Mouse (Mus musculus): ENCODE data around the gene Cyp2d9. TPM values are rescaled to one million over a fixed set of nuclear protein-coding genes. Genes with fewer than 3 reads are reported as not detected.

Cyp2d9 gene
- 0.19 TPM in 1 of 2 replicates, not detected in the other for polyA plus RNA-seq (2015; fragmentation: Nextera tagmentation; extraction: Ambion mirVana)

DNA sequence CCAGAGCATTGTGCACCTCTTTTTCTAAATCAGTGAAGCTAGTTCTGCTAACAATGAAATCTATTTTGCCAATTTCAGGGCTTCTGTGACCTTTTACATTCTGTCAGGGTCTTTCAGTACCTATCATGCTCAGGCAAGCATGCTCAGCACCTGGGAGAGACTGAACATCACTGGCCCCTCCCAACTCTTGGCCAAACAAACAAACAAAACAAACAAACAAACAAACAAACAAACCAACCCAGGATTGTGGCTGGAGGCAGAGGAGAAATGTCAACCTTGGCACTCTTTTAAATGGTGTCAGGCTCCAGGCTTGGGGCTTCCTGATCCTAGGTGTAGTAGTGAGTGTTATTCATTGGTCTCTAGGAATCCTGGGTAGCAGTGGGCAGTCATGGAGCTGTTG lies at the start of gene Cyp2d9:
Gene Cyp2d9, plus strand, starts transcription at position 301 of the 400 bp plus-strand sequence.

DNA sequence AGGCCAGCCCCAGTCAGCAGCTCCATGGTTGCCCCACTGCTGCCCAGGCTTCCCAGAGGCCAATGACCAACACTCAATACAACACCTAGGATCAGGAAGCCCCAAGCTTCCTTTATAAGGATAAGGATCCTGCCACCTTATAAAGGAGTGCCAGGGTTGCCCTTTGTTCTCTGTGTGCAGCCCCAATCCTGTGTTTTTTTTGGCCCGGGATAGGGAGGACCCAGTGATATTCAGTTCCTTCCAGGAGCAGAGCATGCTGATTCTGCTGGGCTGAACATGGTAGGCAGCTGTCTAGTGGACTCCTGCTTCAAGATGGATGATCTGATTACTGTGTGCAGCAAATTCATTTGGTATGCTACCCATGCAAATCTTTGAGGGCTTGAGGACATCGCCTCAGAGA lies 39.3 kb upstream of the Cyp2d9 start, which contains the start of gene Cyp2d11:
Gene Cyp2d11, minus strand, starts transcription at position 101 of the 400 bp plus-strand sequence.

DNA sequence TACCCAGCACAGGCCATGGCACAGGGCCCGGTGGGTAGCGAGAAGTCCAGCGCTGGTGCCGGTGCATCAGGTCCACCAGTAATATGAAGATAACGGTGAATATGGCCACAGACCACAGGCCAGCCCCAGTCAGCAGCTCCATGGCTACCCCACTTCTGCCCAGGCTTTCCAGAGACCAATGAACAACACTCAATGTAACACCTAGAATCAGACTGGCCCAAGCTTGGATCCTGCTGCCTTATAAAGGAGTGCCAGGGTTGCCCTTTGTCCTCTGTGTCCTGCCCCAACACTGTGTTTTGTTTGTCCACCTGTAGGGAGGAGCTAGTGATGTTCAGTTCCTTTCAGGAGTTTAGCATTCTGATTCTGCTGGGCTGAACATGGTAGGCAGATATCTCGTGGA lies 26.3 kb upstream of the Cyp2d9 start, which contains the start of gene Cyp2d10:
Gene Cyp2d10, minus strand, starts transcription at position 215 of the 400 bp plus-strand sequence.

Small RNA genes lying within 50 kb of the gene (microRNA-seq; reads per million reads assigned to microRNA genes)
- gene Gm25990: 0 reads per million in 2 experiments
- 0 reads per million in 2 experiments for gene Gm27331
- 0 reads per million in 2 experiments for gene Gm27622
- 0 reads per million in 2 experiments for gene Gm27825
- 0 reads per million in 2 experiments for gene Mir7684

Other genes with a start within 250 kb of the Cyp2d9 start
- not detected in 2 replicates for gene Shisa8, start 220.6 kb upstream of the Cyp2d9 start, polyA plus RNA-seq (2015; fragmentation: Nextera tagmentation; extraction: Ambion mirVana)
- gene Tnfrsf13c, start 209.1 kb upstream of the Cyp2d9 start, polyA plus RNA-seq (2015; fragmentation: Nextera tagmentation; extraction: Ambion mirVana): not detected in 2 replicates
- gene Cenpm, start 188.7 kb upstream of the Cyp2d9 start, polyA plus RNA-seq (2015; fragmentation: Nextera tagmentation; extraction: Ambion mirVana): 16.6 and 17.2 TPM in 2 replicates
- not detected in 2 replicates for gene 1500009C09Rik, start 181.0 kb upstream of the Cyp2d9 start, polyA plus RNA-seq (2015; fragmentation: Nextera tagmentation; extraction: Ambion mirVana)
- 0.36 and 0.61 TPM in 2 replicates for gene Sept3, start 158.5 kb upstream of the Cyp2d9 start, polyA plus RNA-seq (2015; fragmentation: Nextera tagmentation; extraction: Ambion mirVana)
- gene Wbp2nl, start 134.5 kb upstream of the Cyp2d9 start, polyA plus RNA-seq (2015; fragmentation: Nextera tagmentation; extraction: Ambion mirVana): 0.13 TPM in 1 of 2 replicates, not detected in the other
- gene Naga, start 94.5 kb upstream of the Cyp2d9 start, polyA plus RNA-seq (2015; fragmentation: Nextera tagmentation; extraction: Ambion mirVana): 22.9 and 32.5 TPM in 2 replicates
- 7.2 and 7.9 TPM in 2 replicates for gene Pheta2, start 94.5 kb upstream of the Cyp2d9 start, polyA plus RNA-seq (2015; fragmentation: Nextera tagmentation; extraction: Ambion mirVana)
- 287 and 311 TPM in 2 replicates for gene Smdt1, start 94.5 kb upstream of the Cyp2d9 start, polyA plus RNA-seq (2015; fragmentation: Nextera tagmentation; extraction: Ambion mirVana)
- 708 and 911 TPM in 2 replicates for gene Ndufa6, start 79.1 kb upstream of the Cyp2d9 start, polyA plus RNA-seq (2015; fragmentation: Nextera tagmentation; extraction: Ambion mirVana)
- 9.3 and 11.8 TPM in 2 replicates for gene Cyp2d22, start 53.2 kb upstream of the Cyp2d9 start, polyA plus RNA-seq (2015; fragmentation: Nextera tagmentation; extraction: Ambion mirVana)
- not detected in 2 replicates for gene Cyp2d11, start 39.4 kb upstream of the Cyp2d9 start, polyA plus RNA-seq (2015; fragmentation: Nextera tagmentation; extraction: Ambion mirVana)
- 0.11 and 0.22 TPM in 2 replicates for gene Cyp2d10, start 26.2 kb upstream of the Cyp2d9 start, polyA plus RNA-seq (2015; fragmentation: Nextera tagmentation; extraction: Ambion mirVana)
- not detected in 2 replicates for gene Cyp2d12, start 121.6 kb downstream of the Cyp2d9 start, polyA plus RNA-seq (2015; fragmentation: Nextera tagmentation; extraction: Ambion mirVana)
- not detected in 2 replicates for gene Cyp2d34, start 187.5 kb downstream of the Cyp2d9 start, polyA plus RNA-seq (2015; fragmentation: Nextera tagmentation; extraction: Ambion mirVana)

Measured in skeletal muscle tissue, postnatal 0 days (tissue).